Mouse (Mus musculus): ENCODE measurements around the gene Pdzrn3. TPM values are rescaled to one million over a fixed set of nuclear protein-coding genes. Genes with fewer than 3 reads are reported as not detected.

The Pdzrn3 gene
- total and polyA plus RNA-seq, 3 experiments = 0.33 TPM; not detected in 2

DNA sequence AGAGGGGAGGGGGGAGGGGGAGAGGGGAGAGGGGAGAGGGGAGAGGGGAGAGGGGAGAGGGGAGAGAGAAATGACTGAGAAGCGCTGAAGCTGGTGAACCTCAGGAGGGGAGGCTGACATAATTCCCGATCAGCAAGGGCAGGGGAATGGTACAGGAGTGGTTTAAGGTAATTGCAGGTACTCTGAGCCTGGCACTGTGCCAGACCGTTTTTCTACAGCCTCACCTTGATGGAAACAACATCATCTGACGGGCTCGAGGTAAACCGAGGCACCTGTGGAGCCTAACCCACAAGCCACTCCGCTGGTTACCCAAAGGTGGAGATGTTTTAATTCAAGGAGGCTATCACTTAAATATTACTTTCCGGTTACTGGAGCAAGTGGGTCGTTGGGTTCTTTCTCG is 1.6 kb downstream of the Pdzrn3 start:
- no peak for TF ChIP-seq POLR2AphosphoS5 (IDR thresholded peaks at IDR 0.05; ENCODE audit: insufficient replicate concordance, low read depth, low read length)
- TF ChIP-seq GATA1 (IDR thresholded peaks at IDR 0.05; ENCODE audit: borderline replicate concordance, low read length) = no peak
- no peak for ATAC-seq (ENCODE audit: extremely low read depth, insufficient number of reproducible peaks, low FRiP score, poor library complexity, severe bottlenecking)

DNA sequence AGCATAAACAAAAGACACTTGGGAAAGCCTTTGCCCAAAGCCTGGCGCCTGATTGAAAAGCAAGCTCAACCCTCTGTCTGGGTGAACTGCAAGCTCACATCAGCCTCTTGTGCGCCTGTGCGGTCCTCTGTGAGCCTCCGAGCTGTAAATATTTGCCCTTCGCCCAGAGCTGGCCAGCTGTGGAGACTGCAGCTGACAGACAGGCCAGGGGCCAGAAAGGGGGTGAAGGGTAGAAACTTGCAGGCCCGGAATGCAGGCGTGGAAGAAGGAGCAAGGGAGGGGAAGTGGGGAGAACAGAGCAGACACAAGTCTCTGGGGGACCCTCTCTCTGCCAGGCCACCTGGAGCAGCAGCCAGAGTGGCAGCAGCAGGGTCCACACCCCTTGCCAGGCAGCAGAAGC is 3.0 kb downstream of the Pdzrn3 start:
- no peak for ATAC-seq (ENCODE audit: extremely low read depth, insufficient number of reproducible peaks, low FRiP score, poor library complexity, severe bottlenecking)
- no peak for DNase-seq (ENCODE audit: low spot score)
- peaks cover 60% of the 10 kb centered on the region for H3K9me3 ChIP-seq (replicated peaks)
- no peaks in the 10 kb centered on the region for H3K36me3 ChIP-seq (replicated peaks)
- H3K27me3 ChIP-seq (ENCODE audit: insufficient read depth, low read length) = no peaks in the 10 kb centered on the region
- no peak for TF ChIP-seq CTCF (IDR thresholded peaks at IDR 0.05; ENCODE audit: low read depth, low read length)
- no peak for TF ChIP-seq GATA1 (IDR thresholded peaks at IDR 0.05; ENCODE audit: borderline replicate concordance, low read length)
- no peak for TF ChIP-seq POLR2AphosphoS5 (IDR thresholded peaks at IDR 0.05; ENCODE audit: insufficient replicate concordance, low read depth, low read length)
- no peak for TF ChIP-seq TAL1 (conservative IDR thresholded peaks at IDR 0.05; ENCODE audit: low read depth, low read length)
- TF ChIP-seq GATA2 (IDR thresholded peaks at IDR 0.05; ENCODE audit: borderline replicate concordance, low read depth, low read length) = no peak
- no peaks in the 10 kb centered on the region for H3K4me1 ChIP-seq (ENCODE audit: insufficient read depth, low read depth, low read length)
- no peak overlapping the region for H3K4me3 ChIP-seq (ENCODE audit: low read depth, low read length)

More for the DNA sequence above, 1.6 kb downstream of the Pdzrn3 start:
- no peak for DNase-seq (ENCODE audit: low spot score)
- no peaks in the 10 kb centered on the region for H3K36me3 ChIP-seq (replicated peaks)
- H3K27me3 ChIP-seq (ENCODE audit: insufficient read depth, low read length) = no peaks in the 10 kb centered on the region
- no peaks in the 10 kb centered on the region for H3K4me1 ChIP-seq (ENCODE audit: insufficient read depth, low read depth, low read length)
- H3K4me3 ChIP-seq (ENCODE audit: low read depth, low read length) = no peak overlapping the region
- H3K9me3 ChIP-seq (replicated peaks) = peaks cover 60% of the 10 kb centered on the region

DNA sequence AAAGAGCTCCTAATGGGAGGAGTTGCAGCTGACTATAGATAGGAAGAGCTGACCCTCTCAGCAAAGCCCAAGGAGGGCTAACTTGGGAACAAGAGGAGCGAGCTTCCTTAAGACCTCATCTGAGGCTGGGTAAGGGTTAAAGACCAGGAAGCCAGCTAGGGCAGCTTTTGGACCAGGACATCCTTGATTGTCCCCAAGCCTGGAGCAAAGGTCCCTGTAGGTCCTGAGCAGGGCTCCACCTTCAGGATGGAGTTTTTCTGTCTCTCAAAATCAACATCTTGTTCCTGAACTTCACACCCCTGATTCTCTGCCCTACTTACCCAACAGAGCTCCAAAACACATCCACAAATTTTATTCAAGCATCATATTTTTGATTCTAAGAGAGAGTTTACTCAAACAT is 3.5 kb downstream of the Pdzrn3 start:
- no peaks in the 10 kb centered on the region for H3K27me3 ChIP-seq (ENCODE audit: insufficient read depth, low read length)
- H3K36me3 ChIP-seq (replicated peaks) = no peaks in the 10 kb centered on the region
- H3K4me1 ChIP-seq (ENCODE audit: insufficient read depth, low read depth, low read length) = no peaks in the 10 kb centered on the region
- DNase-seq (ENCODE audit: low spot score) (no peak), ATAC-seq (ENCODE audit: extremely low read depth, insufficient number of reproducible peaks, low FRiP score, poor library complexity, severe bottlenecking) (no peak)
- peaks cover 61% of the 10 kb centered on the region for H3K9me3 ChIP-seq (replicated peaks)
- no peak for TF ChIP-seq GATA2 (IDR thresholded peaks at IDR 0.05; ENCODE audit: borderline replicate concordance, low read depth, low read length)
- TF ChIP-seq GATA1 (IDR thresholded peaks at IDR 0.05; ENCODE audit: borderline replicate concordance, low read length) = no peak
- no peak for TF ChIP-seq CTCF (IDR thresholded peaks at IDR 0.05; ENCODE audit: low read depth, low read length)
- TF ChIP-seq TAL1 (conservative IDR thresholded peaks at IDR 0.05; ENCODE audit: low read depth, low read length) = no peak
- TF ChIP-seq POLR2AphosphoS5 (IDR thresholded peaks at IDR 0.05; ENCODE audit: insufficient replicate concordance, low read depth, low read length) = no peak
- no peak overlapping the region for H3K4me3 ChIP-seq (ENCODE audit: low read depth, low read length)

DNA sequence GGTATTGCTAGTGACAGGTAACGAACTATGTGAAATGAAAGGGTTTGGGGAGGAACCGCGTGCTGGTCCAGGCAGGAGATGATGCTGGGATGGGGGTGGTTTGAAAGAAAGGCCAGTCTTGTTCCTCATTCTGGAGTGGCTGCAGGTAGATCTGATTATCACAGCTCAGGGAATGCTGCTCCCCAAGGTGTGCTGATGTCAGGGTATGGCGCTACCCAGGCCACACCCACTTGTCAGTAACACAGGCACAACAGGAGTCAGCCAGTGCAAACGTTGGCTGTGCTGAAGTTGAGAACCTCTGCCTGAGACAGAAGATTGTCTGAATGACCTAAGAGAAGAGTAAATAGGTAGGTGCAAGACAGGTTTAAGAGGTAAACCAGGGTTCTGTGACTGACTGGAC is 4.7 kb downstream of the Pdzrn3 start:
- H3K4me1 ChIP-seq (ENCODE audit: insufficient read depth, low read depth, low read length) = no peaks in the 10 kb centered on the region
- ATAC-seq (ENCODE audit: extremely low read depth, insufficient number of reproducible peaks, low FRiP score, poor library complexity, severe bottlenecking) (no peak), DNase-seq (ENCODE audit: low spot score) (no peak)
- H3K9me3 ChIP-seq (replicated peaks) = peaks cover 58% of the 10 kb centered on the region
- H3K27me3 ChIP-seq (ENCODE audit: insufficient read depth, low read length) = no peaks in the 10 kb centered on the region
- no peak for TF ChIP-seq GATA1 (IDR thresholded peaks at IDR 0.05; ENCODE audit: borderline replicate concordance, low read length)
- TF ChIP-seq TAL1 (conservative IDR thresholded peaks at IDR 0.05; ENCODE audit: low read depth, low read length) = no peak
- no peak for TF ChIP-seq CTCF (IDR thresholded peaks at IDR 0.05; ENCODE audit: low read depth, low read length)
- TF ChIP-seq POLR2AphosphoS5 (IDR thresholded peaks at IDR 0.05; ENCODE audit: insufficient replicate concordance, low read depth, low read length) = no peak
- no peak for TF ChIP-seq GATA2 (IDR thresholded peaks at IDR 0.05; ENCODE audit: borderline replicate concordance, low read depth, low read length)
- H3K36me3 ChIP-seq (replicated peaks) = no peaks in the 10 kb centered on the region
- no peak overlapping the region; the same call in 1 of the 2 replicates for H3K4me3 ChIP-seq (ENCODE audit: low read depth, low read length)

- H3K9me3 ChIP-seq (replicated peaks) = peaks cover 59% of the 10 kb centered on the region
- no peaks in the 10 kb centered on the region for H3K36me3 ChIP-seq (replicated peaks)
- no peaks in the 10 kb centered on the region for H3K27me3 ChIP-seq (ENCODE audit: insufficient read depth, low read length)
- no peaks in the 10 kb centered on the region for H3K4me1 ChIP-seq (ENCODE audit: insufficient read depth, low read depth, low read length)
- TF ChIP-seq TAL1 (conservative IDR thresholded peaks at IDR 0.05; ENCODE audit: low read depth, low read length) = no peak
- no peak for TF ChIP-seq CTCF (IDR thresholded peaks at IDR 0.05; ENCODE audit: low read depth, low read length)
- no peak for TF ChIP-seq GATA2 (IDR thresholded peaks at IDR 0.05; ENCODE audit: borderline replicate concordance, low read depth, low read length)
- TF ChIP-seq GATA1 (IDR thresholded peaks at IDR 0.05; ENCODE audit: borderline replicate concordance, low read length) = no peak
- no peak for TF ChIP-seq POLR2AphosphoS5 (IDR thresholded peaks at IDR 0.05; ENCODE audit: insufficient replicate concordance, low read depth, low read length)
- ATAC-seq (ENCODE audit: extremely low read depth, insufficient number of reproducible peaks, low FRiP score, poor library complexity, severe bottlenecking) (no peak), DNase-seq (ENCODE audit: low spot score) (no peak)
- H3K4me3 ChIP-seq (ENCODE audit: low read depth, low read length) = no peak overlapping the region
Observed at GRCm38 (mm10) chr6:101366809-101367602, 10.7 kb downstream of the Pdzrn3 start.

- H3K4me3 ChIP-seq (ENCODE audit: low read depth, low read length) = no peak overlapping the region
- no peak for DNase-seq (ENCODE audit: low spot score)
- no peaks in the 10 kb centered on the region for H3K36me3 ChIP-seq (replicated peaks)
- peaks cover 66% of the 10 kb centered on the region for H3K9me3 ChIP-seq (replicated peaks)
- TF ChIP-seq POLR2AphosphoS5 (IDR thresholded peaks at IDR 0.05; ENCODE audit: insufficient replicate concordance, low read depth, low read length) (no peak), TAL1 (conservative IDR thresholded peaks at IDR 0.05; ENCODE audit: low read depth, low read length) (no peak), GATA2 (IDR thresholded peaks at IDR 0.05; ENCODE audit: borderline replicate concordance, low read depth, low read length) (no peak), CTCF (IDR thresholded peaks at IDR 0.05; ENCODE audit: low read depth, low read length) (no peak)
- ATAC-seq (ENCODE audit: extremely low read depth, insufficient number of reproducible peaks, low FRiP score, poor library complexity, severe bottlenecking) = no peak
- no peaks in the 10 kb centered on the region for H3K4me1 ChIP-seq (ENCODE audit: insufficient read depth, low read depth, low read length)
- no peaks in the 10 kb centered on the region for H3K27me3 ChIP-seq (ENCODE audit: insufficient read depth, low read length)
Observed at GRCm38 (mm10) chr6:101365795-101366194, 11.9 kb downstream of the Pdzrn3 start.
